Mouse (Mus musculus): ENCODE results near the gene Them7. TPM values are rescaled to one million over a fixed set of nuclear protein-coding genes. Genes with fewer than 3 reads are reported as not detected.
A peak's percentile ranks its signal among the peaks of the same experiment; 100 is the strongest.

Them7 gene
- polyA plus RNA-seq, 1 experiment from 2014 or later = 0.13 TPM

DNA sequence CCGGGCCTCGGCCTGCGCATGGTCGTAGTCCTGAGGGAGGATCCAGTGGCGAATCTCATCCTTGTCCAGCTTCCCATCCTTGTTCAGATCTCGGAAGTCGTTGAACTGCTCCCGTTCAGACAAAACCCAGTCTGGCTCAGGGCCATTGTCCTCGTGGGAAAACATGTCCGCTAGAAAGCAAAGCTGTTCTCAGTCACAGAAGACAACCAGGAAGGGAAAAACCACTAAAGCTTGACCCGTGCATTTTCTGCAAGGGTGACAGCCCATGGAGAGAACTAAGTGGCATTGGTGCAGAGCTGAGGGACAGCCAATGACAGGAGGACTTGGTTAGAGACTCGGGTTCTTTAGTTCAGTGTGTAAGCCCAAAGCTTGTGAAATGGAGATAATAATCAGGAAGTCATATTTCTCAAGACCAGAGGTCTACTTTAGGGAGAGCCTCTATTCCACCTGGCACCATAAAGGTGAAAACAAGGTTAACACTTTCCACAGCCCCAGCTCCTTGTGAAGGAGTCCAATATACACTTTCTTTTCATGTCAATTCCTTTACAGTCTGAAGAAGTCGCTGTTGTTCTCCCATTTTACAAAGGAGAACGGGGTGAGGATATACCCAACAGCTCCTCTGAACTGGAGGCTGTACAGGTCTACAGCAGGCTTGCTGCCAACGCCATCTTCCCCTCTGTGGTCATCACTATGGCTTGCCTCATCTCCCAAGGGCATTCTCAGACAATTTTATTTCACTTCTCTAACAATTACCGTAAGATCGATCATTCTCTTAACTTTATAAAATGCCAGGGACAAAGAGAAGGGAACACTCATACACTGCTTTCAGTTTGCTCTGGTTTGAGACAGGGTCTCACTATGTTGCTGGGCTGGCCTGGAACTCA lies 165.1 kb downstream of the Them7 start:
- H3K36me3 ChIP-seq (ENCODE audit: control insufficient read depth, insufficient read depth, low read length) = peaks cover 32% of the 10 kb centered on the region
- no peak for ATAC-seq (ENCODE audit: low read depth)
- no peak overlapping the region for H3K27ac ChIP-seq (ENCODE audit: low read length)
- no peaks in the 10 kb centered on the region for H3K4me1 ChIP-seq (replicated peaks; ENCODE audit: control insufficient read depth, insufficient read depth, low read length)
- H3K27me3 ChIP-seq (ENCODE audit: control insufficient read depth, insufficient read depth, low read depth, low read length) = no peaks in the 10 kb centered on the region
- no peak overlapping the region for H3K4me3 ChIP-seq (ENCODE audit: low read length)
- no peak overlapping the region for H3K4me2 ChIP-seq (ENCODE audit: low read depth, low read length)
- 87% methylated on average over 17 of the region's 17 CpGs for WGBS
- H3K9ac ChIP-seq (ENCODE audit: low read length) = no peak overlapping the region
- no peaks in the 10 kb centered on the region for H3K9me3 ChIP-seq (ENCODE audit: control insufficient read depth, low read length)

DNA sequence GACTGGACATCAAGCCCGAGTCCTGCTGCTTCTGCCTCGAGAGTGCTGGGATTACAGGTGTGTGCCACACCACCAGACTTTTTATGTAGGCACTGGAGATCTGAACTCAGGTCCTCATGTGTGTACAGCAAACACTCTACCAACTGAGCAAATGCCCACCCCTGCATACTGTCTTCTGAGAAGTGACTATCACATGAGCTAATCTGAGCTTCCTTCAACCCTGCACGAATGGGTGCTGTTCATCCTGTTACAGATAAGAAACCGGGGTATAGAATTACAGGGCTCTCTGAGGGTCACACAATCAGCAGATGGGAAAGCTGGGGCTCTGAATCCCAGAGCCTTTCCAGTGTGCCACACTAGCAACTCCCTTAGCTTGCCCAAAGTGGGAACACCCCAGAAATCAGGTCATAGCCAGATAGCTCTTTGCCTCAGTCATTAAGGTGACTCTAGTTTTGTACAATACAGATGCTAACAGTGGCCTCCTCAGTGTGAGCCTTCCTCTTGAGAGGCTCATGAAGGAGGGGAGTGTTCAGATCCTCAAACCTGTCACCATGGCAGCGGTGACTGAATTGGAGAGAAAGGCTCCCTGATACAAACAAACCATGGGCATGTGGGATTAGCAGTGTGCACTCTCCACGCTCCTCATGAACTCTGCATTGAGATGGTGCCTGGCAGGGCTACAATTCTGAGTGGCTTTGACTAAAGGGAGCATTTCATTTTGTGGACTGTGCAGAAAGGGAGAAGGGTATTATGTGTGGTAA lies 166.7 kb downstream of the Them7 start:
- WGBS = 60% methylated on average over 6 of the region's 6 CpGs

DNA sequence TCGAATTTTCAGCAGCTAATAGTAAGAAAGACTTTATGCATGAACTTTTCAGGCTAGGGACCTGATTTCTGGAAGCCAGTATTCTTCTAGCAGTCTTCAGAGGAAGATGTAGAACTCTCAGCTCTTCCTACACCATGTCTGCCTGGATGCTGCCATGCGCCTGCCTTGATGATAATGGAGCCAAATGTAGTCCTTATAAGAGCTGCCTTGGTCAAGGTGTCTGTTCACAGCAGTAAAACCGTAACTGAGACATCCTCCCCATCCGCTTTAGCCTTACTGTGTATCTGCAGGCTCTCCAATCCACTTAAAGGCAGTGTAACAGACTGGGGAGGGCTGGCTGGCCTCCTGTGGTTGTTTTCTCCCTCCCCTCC lies 167.3 kb downstream of the Them7 start:
- Histone ChIP-seq H3K9me3 (ENCODE audit: control insufficient read depth, low read length) (no peaks in the 10 kb centered on the region), H3K9ac (ENCODE audit: low read length) (no peak overlapping the region), H3K36me3 (ENCODE audit: control insufficient read depth, insufficient read depth, low read length) (peaks cover 19% of the 10 kb centered on the region), H3K4me2 (ENCODE audit: low read depth, low read length) (no peak overlapping the region), H3K4me1 (replicated peaks; ENCODE audit: control insufficient read depth, insufficient read depth, low read length) (no peaks in the 10 kb centered on the region; the same call in 1 of the 2 replicates), H3K27ac (ENCODE audit: low read length) (no peak overlapping the region), H3K27me3 (ENCODE audit: control insufficient read depth, insufficient read depth, low read depth, low read length) (no peaks in the 10 kb centered on the region), H3K4me3 (ENCODE audit: low read length) (no peak overlapping the region)
- ATAC-seq (ENCODE audit: low read depth) = no peak
- 89% methylated on average over 4 of the region's 4 CpGs for WGBS

More for the DNA sequence above, 166.7 kb downstream of the Them7 start:
- Histone ChIP-seq H3K9me3 (ENCODE audit: control insufficient read depth, low read length) (no peaks in the 10 kb centered on the region), H3K9ac (ENCODE audit: low read length) (no peak overlapping the region), H3K36me3 (ENCODE audit: control insufficient read depth, insufficient read depth, low read length) (peaks cover 24% of the 10 kb centered on the region), H3K27me3 (ENCODE audit: control insufficient read depth, insufficient read depth, low read depth, low read length) (no peaks in the 10 kb centered on the region), H3K27ac (ENCODE audit: low read length) (no peak overlapping the region), H3K4me3 (ENCODE audit: low read length) (no peak overlapping the region), H3K4me1 (replicated peaks; ENCODE audit: control insufficient read depth, insufficient read depth, low read length) (no peaks in the 10 kb centered on the region), H3K4me2 (ENCODE audit: low read depth, low read length) (no peak overlapping the region)
- ATAC-seq (ENCODE audit: low read depth) = 0 out of 2 replicates have a peak, but pooled peaks have one; percentile 5

DNA sequence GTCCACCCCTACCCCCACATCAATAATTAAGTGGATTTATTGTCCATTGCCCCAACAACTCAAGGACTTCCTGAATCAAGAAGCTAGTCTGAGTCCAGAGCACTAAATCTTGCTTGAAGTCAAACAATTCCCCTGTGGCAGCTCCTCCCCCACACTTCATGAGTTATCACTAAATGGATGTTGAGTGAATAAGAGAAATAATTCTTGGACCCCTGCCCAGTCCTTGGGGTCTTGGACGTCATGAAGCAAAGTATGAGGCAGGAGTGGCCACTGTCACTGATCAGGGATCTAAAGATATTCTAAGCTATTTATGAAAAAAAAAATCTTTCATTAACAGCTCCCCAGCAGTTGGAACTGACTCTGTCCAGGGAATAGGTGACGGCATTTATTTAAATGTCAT lies 168.4 kb downstream of the Them7 start:
- ATAC-seq (ENCODE audit: low read depth) = no peak
- Histone ChIP-seq H3K27me3 (ENCODE audit: control insufficient read depth, insufficient read depth, low read depth, low read length) (no peaks in the 10 kb centered on the region), H3K4me3 (ENCODE audit: low read length) (no peak overlapping the region), H3K4me2 (ENCODE audit: low read depth, low read length) (no peak overlapping the region), H3K27ac (ENCODE audit: low read length) (no peak overlapping the region), H3K4me1 (replicated peaks; ENCODE audit: control insufficient read depth, insufficient read depth, low read length) (peaks cover 5% of the 10 kb centered on the region), H3K36me3 (ENCODE audit: control insufficient read depth, insufficient read depth, low read length) (peaks cover 13% of the 10 kb centered on the region), H3K9ac (ENCODE audit: low read length) (no peak overlapping the region), H3K9me3 (ENCODE audit: control insufficient read depth, low read length) (no peaks in the 10 kb centered on the region)
- 24% methylated on average over 2 of the region's 2 CpGs for WGBS

DNA sequence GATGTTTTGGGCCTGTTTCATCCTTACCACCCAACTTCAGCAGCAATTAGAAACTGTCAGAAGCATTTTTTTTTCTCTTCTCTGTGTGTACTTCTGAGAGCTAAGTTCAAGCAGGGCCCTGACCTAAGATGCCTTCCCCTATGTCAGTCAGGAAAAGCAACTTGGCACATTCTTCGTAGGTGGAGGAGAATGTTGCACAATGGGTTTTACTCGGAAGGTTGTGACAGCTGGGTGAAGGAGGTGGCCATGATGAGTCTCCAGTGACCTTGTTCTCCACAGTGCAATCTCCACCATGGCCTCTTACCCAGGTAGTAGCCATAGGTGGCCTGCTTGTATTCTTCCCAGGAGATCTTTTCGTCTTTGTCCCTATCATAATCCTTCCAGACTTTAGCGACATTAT lies 170.3 kb downstream of the Them7 start:
- H3K9me3 ChIP-seq (ENCODE audit: control insufficient read depth, low read length) = no peaks in the 10 kb centered on the region
- H3K27me3 ChIP-seq (ENCODE audit: control insufficient read depth, insufficient read depth, low read depth, low read length) = no peaks in the 10 kb centered on the region
- H3K4me1 ChIP-seq (replicated peaks; ENCODE audit: control insufficient read depth, insufficient read depth, low read length) = peaks cover 14% of the 10 kb centered on the region
- 79% methylated on average over 4 of the region's 4 CpGs for WGBS
- H3K27ac ChIP-seq (ENCODE audit: low read length) = no peak overlapping the region
- H3K4me2 ChIP-seq (ENCODE audit: low read depth, low read length) = no peak overlapping the region
- no peak overlapping the region for H3K9ac ChIP-seq (ENCODE audit: low read length)
- H3K4me3 ChIP-seq (ENCODE audit: low read length) = no peak overlapping the region
- no peak for ATAC-seq (ENCODE audit: low read depth)
- H3K36me3 ChIP-seq (ENCODE audit: control insufficient read depth, insufficient read depth, low read length) = peaks cover 6% of the 10 kb centered on the region

DNA sequence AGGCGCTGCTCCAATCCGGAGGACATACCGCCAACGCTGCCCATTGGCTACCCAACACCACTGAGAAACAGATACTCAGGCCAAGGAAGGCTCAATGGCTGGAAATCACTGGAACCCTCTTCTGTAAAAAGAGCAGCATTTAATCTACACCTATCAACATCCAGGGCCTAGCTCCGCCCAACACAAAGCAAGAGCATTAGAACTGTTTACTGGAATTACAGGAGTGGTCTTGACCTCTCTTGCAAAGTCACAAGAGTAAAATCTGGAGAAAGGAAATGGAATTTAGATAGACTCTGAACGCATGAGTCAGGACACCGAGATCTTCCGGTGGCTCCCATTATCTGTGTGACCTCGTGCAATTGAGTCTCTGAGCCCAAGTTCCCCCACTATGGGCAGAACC lies 171.9 kb downstream of the Them7 start:
- 90% methylated on average over 9 of the region's 9 CpGs for WGBS
- no peaks in the 10 kb centered on the region for H3K27me3 ChIP-seq (ENCODE audit: control insufficient read depth, insufficient read depth, low read depth, low read length)
- no peaks in the 10 kb centered on the region for H3K9me3 ChIP-seq (ENCODE audit: control insufficient read depth, low read length)
- H3K27ac ChIP-seq (ENCODE audit: low read length) = no peak overlapping the region
- H3K4me2 ChIP-seq (ENCODE audit: low read depth, low read length) = no peak overlapping the region
- H3K36me3 ChIP-seq (ENCODE audit: control insufficient read depth, insufficient read depth, low read length) = peaks cover 6% of the 10 kb centered on the region; the same call in 1 of the 2 replicates
- no peak overlapping the region for H3K9ac ChIP-seq (ENCODE audit: low read length)
- H3K4me1 ChIP-seq (replicated peaks; ENCODE audit: control insufficient read depth, insufficient read depth, low read length) = peaks cover 18% of the 10 kb centered on the region
- no peak overlapping the region for H3K4me3 ChIP-seq (ENCODE audit: low read length)
- ATAC-seq (ENCODE audit: low read depth) = no peak

DNA sequence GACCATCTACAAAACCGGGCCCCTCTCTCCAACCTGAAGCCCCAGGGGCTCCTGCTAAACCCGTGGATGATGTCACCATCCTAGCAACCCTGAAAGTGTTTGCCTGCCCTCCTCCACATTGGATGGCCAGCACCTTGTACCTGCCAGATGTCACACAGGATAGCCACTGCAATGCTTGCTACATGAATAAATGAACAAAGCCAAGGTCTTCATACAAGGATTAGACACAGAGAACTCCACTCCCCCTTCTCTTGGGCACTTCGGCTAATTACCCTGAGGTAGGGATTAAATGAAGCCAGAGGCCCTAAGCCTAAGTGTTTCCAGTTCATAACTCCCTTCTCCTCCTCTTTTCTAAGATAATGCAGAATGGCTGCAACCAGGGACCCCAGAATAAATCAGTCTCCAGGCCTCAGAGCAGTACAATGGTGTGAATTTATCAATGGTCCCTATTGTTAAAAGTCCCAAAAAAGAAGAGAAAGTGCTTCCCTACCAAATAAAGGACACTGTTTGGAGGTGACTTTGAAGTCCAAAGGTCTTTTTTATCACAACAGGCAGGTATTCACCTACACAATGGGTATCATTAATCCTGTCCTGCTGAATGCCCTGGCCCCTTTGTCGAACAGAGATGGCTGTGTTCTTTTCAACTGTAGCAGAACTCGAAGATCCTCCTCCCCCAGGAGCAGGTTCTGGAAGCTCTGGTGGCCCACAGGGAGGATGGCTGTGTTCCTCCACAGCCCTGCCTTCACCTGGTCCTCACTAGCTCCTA lies 173.5 kb downstream of the Them7 start:
- H3K4me2 ChIP-seq (ENCODE audit: low read depth, low read length) = peak overlapping the region; percentile 69
- peaks cover 3% of the 10 kb centered on the region; the same call in 1 of the 2 replicates for H3K36me3 ChIP-seq (ENCODE audit: control insufficient read depth, insufficient read depth, low read length)
- WGBS = 31% methylated on average over 5 of the region's 5 CpGs
- no peak for ATAC-seq (ENCODE audit: low read depth)
- peak overlapping the region; percentile 74 for H3K4me3 ChIP-seq (ENCODE audit: low read length)
- H3K9ac ChIP-seq (ENCODE audit: low read length) = peak overlapping the region; percentile 88
- peaks cover 18% of the 10 kb centered on the region for H3K4me1 ChIP-seq (replicated peaks; ENCODE audit: control insufficient read depth, insufficient read depth, low read length)
- no peaks in the 10 kb centered on the region for H3K9me3 ChIP-seq (ENCODE audit: control insufficient read depth, low read length)
- H3K27me3 ChIP-seq (ENCODE audit: control insufficient read depth, insufficient read depth, low read depth, low read length) = no peaks in the 10 kb centered on the region
- no peak overlapping the region for H3K27ac ChIP-seq (ENCODE audit: low read length)

DNA sequence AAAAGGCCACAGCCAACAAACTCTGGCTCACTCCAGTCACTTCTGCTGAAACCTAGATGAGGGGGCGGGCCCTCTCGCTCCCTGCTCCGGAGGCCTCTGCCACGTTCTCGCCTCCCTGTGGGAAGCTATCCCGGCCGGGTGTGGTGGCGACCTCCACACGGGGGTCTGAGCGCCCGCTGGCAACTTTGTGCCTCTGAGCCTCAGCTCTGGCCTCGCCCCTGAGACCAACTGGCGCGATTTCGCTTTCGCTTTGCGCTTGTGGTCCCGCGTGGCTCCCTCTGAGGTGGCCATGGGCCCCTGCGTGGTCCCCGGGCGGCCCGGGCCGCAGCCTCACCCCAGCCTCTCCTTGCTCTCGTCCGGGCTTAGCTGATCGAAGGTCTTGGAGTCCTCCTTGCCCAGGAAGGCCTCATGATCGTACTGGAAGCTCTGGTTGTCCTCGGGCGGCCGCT lies 174.5 kb downstream of the Them7 start:
- peak; percentile 59 for ATAC-seq (ENCODE audit: low read depth)
- peaks cover 2% of the 10 kb centered on the region; the same call in 1 of the 2 replicates for H3K36me3 ChIP-seq (ENCODE audit: control insufficient read depth, insufficient read depth, low read length)
- H3K4me2 ChIP-seq (ENCODE audit: low read depth, low read length) = peak overlapping the region; percentile 69
- peaks cover 18% of the 10 kb centered on the region for H3K4me1 ChIP-seq (replicated peaks; ENCODE audit: control insufficient read depth, insufficient read depth, low read length)
- H3K9me3 ChIP-seq (ENCODE audit: control insufficient read depth, low read length) = no peaks in the 10 kb centered on the region
- 0% methylated on average over 30 of the region's 31 CpGs for WGBS
- peak overlapping the region; percentile 88 for H3K9ac ChIP-seq (ENCODE audit: low read length)
- H3K4me3 ChIP-seq (ENCODE audit: low read length) = peak overlapping the region; percentile 74
- no peaks in the 10 kb centered on the region for H3K27me3 ChIP-seq (ENCODE audit: control insufficient read depth, insufficient read depth, low read depth, low read length)
- H3K27ac ChIP-seq (ENCODE audit: low read length) = peak overlapping the region; percentile 94
